Mouse (Mus musculus) midbrain, embryonic 10.5 days (tissue): Measurements from ENCODE around the gene Ints3. TPM values are rescaled to one million over a fixed set of nuclear protein-coding genes. Genes with fewer than 3 reads are reported as not detected.

Experiments used
- DNase-seq: peaks from one replicate; pipeline ENCODE4 v3.0.0-alpha.2; 2017; ENCODE audit warnings: low spot score
- H3K27ac ChIP-seq: fragments of 300-500 bp; sonication (generic); replicated peaks from 2 replicates; pipeline ENCODE4 v1.5.1; 2016; ENCODE audit warnings: mild to moderate bottlenecking
- H3K27me3 ChIP-seq: fragments of 300-500 bp; sonication (generic); 2 replicates; pipeline ENCODE4 v1.6.1; 2016; ENCODE audit warnings: low read depth, mild to moderate bottlenecking; ENCODE audit not compliant: poor library complexity, severe bottlenecking
- H3K36me3 ChIP-seq: fragments of 300-500 bp; sonication (generic); 2 replicates; pipeline ENCODE4 v1.6.1; 2016; ENCODE audit warnings: mild to moderate bottlenecking, moderate library complexity
- H3K4me1 ChIP-seq: fragments of 300-500 bp; sonication (generic); 2 replicates; pipeline ENCODE4 v1.6.1; 2016
- H3K4me3 ChIP-seq: fragments of 300-500 bp; sonication (generic); 2 replicates; pipeline ENCODE4 v1.5.1; 2016; ENCODE audit warnings: mild to moderate bottlenecking, moderate library complexity
- H3K9me3 ChIP-seq: fragments of 300-500 bp; sonication (generic); replicated peaks from 2 replicates; pipeline ENCODE4 v1.6.1; 2016; ENCODE audit warnings: mild to moderate bottlenecking
- WGBS: fragments of 180-500 bp; shearing (Covaris S2); methylation state at CpG from one replicate; pipeline ENCODE4 v1.1.7; 2016; 5-methylcytosine and 5-hydroxymethylcytosine counted together
- polyA plus RNA-seq: library from polyadenylated mRNA; unstranded; fragments of >200 nt; fragmentation: Nextera tagmentation; extraction: Ambion mirVana; gene quantifications from 2 replicates; pipeline ENCODE4 v1.2.1, GENCODE M21; 2016

Ints3 gene
- polyA plus RNA-seq, 1 experiment from 2014 or later, result 36.9 TPM

DNA sequence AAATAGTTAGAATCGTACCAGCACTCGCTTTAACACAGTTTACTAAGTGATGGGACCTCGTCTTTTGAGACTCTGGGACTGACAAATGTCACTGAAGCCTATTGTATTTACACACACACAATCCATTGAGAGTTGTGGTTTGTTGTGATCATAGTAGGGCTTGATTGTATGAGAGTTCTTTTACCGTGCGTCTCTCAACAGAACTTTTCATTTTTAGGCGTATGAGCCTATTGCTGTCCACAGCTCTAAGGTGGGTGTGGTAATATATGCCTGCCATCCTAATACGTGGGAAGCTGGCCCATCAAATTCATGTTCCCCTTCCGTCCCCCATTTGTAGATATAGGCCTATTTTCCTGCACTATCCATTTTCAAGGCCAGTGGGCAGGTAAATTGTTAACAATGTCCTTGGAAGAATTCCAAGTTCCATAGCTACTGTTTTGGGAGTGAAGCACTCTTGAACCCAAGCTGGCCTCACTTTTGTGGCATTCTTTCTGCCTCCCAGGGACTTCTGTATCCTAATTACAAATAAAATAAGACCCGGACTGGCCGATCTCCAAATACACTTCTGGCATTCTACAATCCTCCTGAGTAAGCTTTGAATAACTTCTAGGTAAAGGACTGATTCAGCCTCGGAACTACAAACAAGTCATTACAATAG is 780 bp upstream of the Ints3 start:
- 62% methylated on average over 11 of the region's 11 CpGs for WGBS
- Histone ChIP-seq H3K27me3 (no peaks in the 10 kb centered on the region), H3K9me3 (no peaks in the 10 kb centered on the region), H3K4me3 (peak overlapping the region; percentile 64), H3K4me1 (peaks cover 30% of the 10 kb centered on the region), H3K36me3 (peaks cover 20% of the 10 kb centered on the region), H3K27ac (peak overlapping the region; percentile 97)
- DNase-seq, result no peak

- no peaks in the 10 kb centered on the region for H3K27me3 ChIP-seq
- DNase-seq, result no peak
- H3K36me3 ChIP-seq, result peaks cover 30% of the 10 kb centered on the region
- WGBS, result 0% methylated on average over 11 of the region's 12 CpGs
- H3K27ac ChIP-seq, result peak overlapping the region; percentile 97
- H3K9me3 ChIP-seq, result no peaks in the 10 kb centered on the region
- H3K4me3 ChIP-seq, result peak overlapping the region; percentile 64
- H3K4me1 ChIP-seq, result peaks cover 39% of the 10 kb centered on the region
Observed at GRCm38 (mm10) chr3:90432811-90433219, 607 bp downstream of the Ints3 start.

GRCm38 (mm10) chr3:90432348-90432747 is 1.1 kb downstream of the Ints3 start:
- no peaks in the 10 kb centered on the region for H3K9me3 ChIP-seq
- H3K36me3 ChIP-seq, result peaks cover 30% of the 10 kb centered on the region
- no peaks in the 10 kb centered on the region for H3K27me3 ChIP-seq
- peak overlapping the region; percentile 97 for H3K27ac ChIP-seq
- peak overlapping the region; percentile 64 for H3K4me3 ChIP-seq
- peaks cover 44% of the 10 kb centered on the region for H3K4me1 ChIP-seq
- 17% methylated on average over 2 of the region's 2 CpGs for WGBS
- DNase-seq, result no peak

GRCm38 (mm10) chr3:90429576-90429975 is 3.8 kb downstream of the Ints3 start:
- Histone ChIP-seq H3K36me3 (peaks cover 49% of the 10 kb centered on the region), H3K4me3 (no peak overlapping the region), H3K27me3 (no peaks in the 10 kb centered on the region), H3K9me3 (no peaks in the 10 kb centered on the region), H3K27ac (no peak overlapping the region), H3K4me1 (peaks cover 48% of the 10 kb centered on the region)
- DNase-seq, result no peak
- 96% methylated on average over 3 of the region's 3 CpGs for WGBS

GRCm38 (mm10) chr3:90428186-90428585 is 5.2 kb downstream of the Ints3 start:
- 84% methylated on average over 6 of the region's 6 CpGs for WGBS
- Histone ChIP-seq H3K27ac (no peak overlapping the region), H3K4me3 (no peak overlapping the region), H3K27me3 (no peaks in the 10 kb centered on the region), H3K4me1 (peaks cover 39% of the 10 kb centered on the region), H3K36me3 (peaks cover 62% of the 10 kb centered on the region), H3K9me3 (no peaks in the 10 kb centered on the region)
- no peak for DNase-seq

GRCm38 (mm10) chr3:90427574-90427973 is 5.8 kb downstream of the Ints3 start:
- peaks cover 39% of the 10 kb centered on the region for H3K4me1 ChIP-seq
- H3K4me3 ChIP-seq, result no peak overlapping the region
- H3K27me3 ChIP-seq, result no peaks in the 10 kb centered on the region
- 67% methylated on average over 1 of the region's 1 CpGs for WGBS
- DNase-seq, result no peak
- peaks cover 68% of the 10 kb centered on the region for H3K36me3 ChIP-seq
- H3K27ac ChIP-seq, result no peak overlapping the region
- no peaks in the 10 kb centered on the region for H3K9me3 ChIP-seq

- peaks cover 21% of the 10 kb centered on the region for H3K4me1 ChIP-seq
- H3K27ac ChIP-seq, result no peak overlapping the region
- DNase-seq, result no peak
- H3K27me3 ChIP-seq, result no peaks in the 10 kb centered on the region
- H3K36me3 ChIP-seq, result peaks cover 77% of the 10 kb centered on the region
- no peaks in the 10 kb centered on the region for H3K9me3 ChIP-seq
- WGBS, result 86% methylated on average over 2 of the region's 2 CpGs
- no peak overlapping the region for H3K4me3 ChIP-seq
Observed at GRCm38 (mm10) chr3:90425499-90425898, 7.9 kb downstream of the Ints3 start.

DNA sequence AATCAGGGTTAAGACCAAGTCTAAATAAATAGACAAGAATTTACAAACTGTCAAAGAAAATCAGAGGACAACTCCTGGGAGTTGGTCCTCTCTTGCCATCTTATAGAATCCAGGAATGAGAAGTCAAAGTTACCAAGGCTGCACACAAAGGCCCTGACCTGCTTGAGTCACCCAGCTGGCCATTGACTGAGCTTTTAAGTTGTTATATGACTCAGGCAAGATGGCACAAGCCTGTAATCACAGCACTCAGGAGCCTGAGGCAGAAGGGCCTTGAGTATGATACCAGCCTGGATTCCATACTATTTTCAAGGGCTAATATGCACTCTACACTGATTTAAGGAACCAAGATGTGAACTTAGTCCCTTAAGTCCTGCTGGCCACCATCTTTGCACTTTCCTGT is 9.9 kb downstream of the Ints3 start:
- DNase-seq, result no peak
- Histone ChIP-seq H3K4me1 (peaks cover 16% of the 10 kb centered on the region), H3K27me3 (no peaks in the 10 kb centered on the region), H3K36me3 (peaks cover 82% of the 10 kb centered on the region), H3K9me3 (no peaks in the 10 kb centered on the region), H3K27ac (no peak overlapping the region), H3K4me3 (no peak overlapping the region)

DNA sequence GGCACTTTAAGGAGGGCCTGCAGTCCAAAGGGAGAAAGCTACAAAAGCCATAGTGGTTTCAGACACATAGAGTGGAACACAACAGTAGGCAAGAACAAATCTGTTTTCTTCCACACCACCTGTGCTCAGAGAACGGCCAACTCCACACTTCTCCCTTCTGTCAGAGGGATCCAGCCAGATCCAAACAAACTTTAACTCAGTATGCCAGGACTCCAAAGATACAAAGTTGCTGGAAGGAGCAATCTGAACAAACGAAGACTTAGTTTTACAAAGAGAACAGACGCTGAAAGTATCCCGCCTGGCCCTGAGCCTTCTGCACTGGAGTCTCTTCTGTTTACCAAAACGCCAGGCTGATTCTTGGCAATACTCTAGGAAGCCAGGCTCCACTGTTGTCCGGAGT is 12.7 kb downstream of the Ints3 start:
- Histone ChIP-seq H3K27me3 (no peaks in the 10 kb centered on the region), H3K4me1 (no peaks in the 10 kb centered on the region), H3K27ac (no peak overlapping the region), H3K4me3 (no peak overlapping the region), H3K9me3 (no peaks in the 10 kb centered on the region), H3K36me3 (peaks cover 93% of the 10 kb centered on the region)
- WGBS, result 93% methylated on average over 6 of the region's 6 CpGs
- no peak for DNase-seq

DNA sequence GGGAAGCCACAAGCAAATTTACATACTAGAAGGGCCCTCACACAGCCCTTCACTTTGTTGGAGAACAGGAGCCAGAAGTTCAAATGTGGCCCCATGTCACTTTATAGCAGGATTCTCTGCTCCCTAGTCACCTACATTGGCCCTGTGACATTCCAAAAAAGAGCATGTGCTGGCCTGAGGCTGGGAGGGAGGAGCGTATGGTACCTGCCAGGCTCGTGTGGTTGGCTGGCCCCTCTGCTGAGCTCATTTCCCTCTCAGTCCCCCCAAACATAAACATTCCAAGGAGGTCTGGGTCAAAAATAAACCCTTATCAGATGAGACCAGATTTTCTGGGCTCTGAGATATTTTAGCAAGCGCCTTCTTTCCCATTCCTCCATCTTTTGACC is 20.4 kb downstream of the Ints3 start:
- peaks cover 100% of the 10 kb centered on the region for H3K36me3 ChIP-seq

DNA sequence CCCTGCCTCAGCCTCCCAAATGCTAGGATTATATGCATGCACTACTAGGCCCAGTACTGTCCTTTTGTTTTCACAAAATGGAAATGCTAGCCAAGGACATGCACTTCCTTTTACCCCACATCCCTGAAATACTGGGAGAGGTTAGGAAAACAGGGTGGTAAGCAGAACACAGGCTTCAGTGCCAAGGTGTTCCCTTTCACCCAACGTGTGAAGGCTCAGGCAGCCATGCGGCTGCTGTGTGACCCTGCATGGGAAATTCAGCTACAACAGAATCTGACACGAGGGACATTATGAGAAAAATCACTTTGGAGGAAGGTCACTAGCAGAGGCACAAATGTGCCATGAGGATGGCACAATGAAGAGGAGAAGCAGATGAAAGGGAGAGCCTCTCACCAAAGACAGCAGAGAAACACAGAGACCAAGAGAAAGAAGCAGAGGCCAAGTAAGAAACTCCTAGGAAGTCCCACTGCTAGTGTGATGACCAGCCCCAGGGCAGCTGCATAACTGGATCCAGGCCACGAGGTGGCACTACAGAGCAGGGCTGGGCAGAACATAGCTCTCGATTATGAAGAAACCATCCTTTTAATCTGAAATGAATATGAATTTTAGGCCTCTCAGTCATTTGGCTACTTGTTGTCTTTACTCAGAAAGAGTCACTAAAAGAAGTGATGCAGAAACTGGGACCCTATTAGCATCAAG is 21.0 kb downstream of the Ints3 start:
- Histone ChIP-seq H3K27ac (no peak overlapping the region), H3K27me3 (no peaks in the 10 kb centered on the region), H3K4me3 (no peak overlapping the region), H3K9me3 (no peaks in the 10 kb centered on the region), H3K36me3 (peaks cover 100% of the 10 kb centered on the region), H3K4me1 (no peaks in the 10 kb centered on the region)
- WGBS, result 59% methylated on average over 5 of the region's 5 CpGs
- peak; percentile 55 for DNase-seq

More for the DNA sequence above, 20.4 kb downstream of the Ints3 start:
- H3K9me3 ChIP-seq, result no peaks in the 10 kb centered on the region
- no peaks in the 10 kb centered on the region for H3K4me1 ChIP-seq
- H3K4me3 ChIP-seq, result no peak overlapping the region
- no peaks in the 10 kb centered on the region for H3K27me3 ChIP-seq
- 76% methylated on average over 3 of the region's 3 CpGs for WGBS
- DNase-seq, result no peak
- H3K27ac ChIP-seq, result no peak overlapping the region

- Histone ChIP-seq H3K27ac (no peak overlapping the region), H3K4me3 (no peak overlapping the region), H3K9me3 (no peaks in the 10 kb centered on the region), H3K4me1 (no peaks in the 10 kb centered on the region), H3K36me3 (peaks cover 100% of the 10 kb centered on the region), H3K27me3 (no peaks in the 10 kb centered on the region)
- no peak for DNase-seq
- WGBS, result 91% methylated on average over 3 of the region's 3 CpGs
Observed at GRCm38 (mm10) chr3:90408721-90409120, 24.7 kb downstream of the Ints3 start.

DNA sequence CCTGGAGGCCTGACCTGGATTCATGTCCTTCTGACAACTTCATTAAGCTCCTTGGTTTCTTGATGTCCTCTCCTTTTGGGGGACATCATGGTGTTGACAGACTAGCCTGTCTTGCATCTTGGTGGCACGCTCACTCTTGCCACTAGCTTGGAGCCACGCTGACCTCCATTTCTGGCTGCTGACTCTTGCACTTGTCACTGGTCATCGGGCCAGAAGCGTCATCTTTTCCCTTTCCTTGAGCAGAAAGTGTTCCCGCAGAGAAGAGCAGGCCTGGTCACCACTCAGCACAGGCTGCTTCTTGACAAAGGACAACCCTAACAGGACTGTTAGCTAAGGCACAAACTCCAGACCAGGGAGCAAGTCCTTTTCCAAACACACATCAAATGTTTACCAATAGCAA is 27.0 kb downstream of the Ints3 start:
- Histone ChIP-seq H3K27me3 (no peaks in the 10 kb centered on the region), H3K36me3 (peaks cover 100% of the 10 kb centered on the region), H3K9me3 (no peaks in the 10 kb centered on the region), H3K4me1 (no peaks in the 10 kb centered on the region), H3K27ac (no peak overlapping the region), H3K4me3 (no peak overlapping the region)
- WGBS, result 97% methylated on average over 5 of the region's 5 CpGs
- no peak for DNase-seq
